Mouse (Mus musculus) embryo, embryonic 9.5 days (tissue): ENCODE data around the gene Sh3rf1.

ENCODE experiments used
- DNase-seq: peaks from one replicate; pipeline ENCODE4 v3.0.0-alpha.2; 2017; ENCODE audit errors: extremely low spot score

The Sh3rf1 gene

DNA sequence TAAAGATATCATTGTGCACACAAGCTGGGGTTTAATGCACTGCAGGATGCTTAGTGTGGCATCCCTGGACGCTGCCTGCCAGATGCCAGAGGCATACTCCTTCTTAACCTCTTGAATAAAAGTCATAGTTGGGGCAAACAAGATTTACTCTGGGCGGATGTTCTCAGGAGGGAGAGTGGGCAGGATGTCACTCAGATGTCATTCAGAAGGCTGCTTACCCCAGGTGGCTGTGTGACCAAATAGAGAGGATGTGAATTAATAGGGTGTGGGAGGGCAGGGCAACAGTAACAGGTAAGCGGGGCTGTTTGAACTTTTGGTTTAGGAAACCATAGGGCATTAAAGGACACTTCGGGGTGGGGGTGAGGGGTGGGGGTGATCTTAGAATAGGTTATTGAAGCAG is 37.7 kb downstream of the Sh3rf1 start:
- DNase-seq, result no peak

DNA sequence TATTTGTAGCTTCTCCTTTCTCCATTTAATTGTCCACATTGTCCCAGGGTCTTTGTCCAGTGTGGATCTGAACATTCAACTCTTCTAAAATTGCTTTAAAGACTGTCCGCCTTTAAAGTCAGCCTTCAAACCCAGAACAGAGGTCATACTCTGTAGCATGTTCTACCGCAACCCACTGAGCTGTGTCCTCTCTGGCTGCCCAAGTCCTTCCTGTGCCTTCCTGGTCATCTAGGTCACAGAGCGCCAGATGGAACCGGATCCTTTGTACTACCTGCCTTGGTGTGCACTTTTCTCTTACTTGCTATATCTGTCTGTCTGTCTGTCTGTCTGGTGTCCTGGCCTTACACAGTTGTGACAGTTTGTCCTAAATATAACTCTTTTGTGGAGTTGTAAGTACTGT is 40.0 kb downstream of the Sh3rf1 start:
- no peak for DNase-seq

DNA sequence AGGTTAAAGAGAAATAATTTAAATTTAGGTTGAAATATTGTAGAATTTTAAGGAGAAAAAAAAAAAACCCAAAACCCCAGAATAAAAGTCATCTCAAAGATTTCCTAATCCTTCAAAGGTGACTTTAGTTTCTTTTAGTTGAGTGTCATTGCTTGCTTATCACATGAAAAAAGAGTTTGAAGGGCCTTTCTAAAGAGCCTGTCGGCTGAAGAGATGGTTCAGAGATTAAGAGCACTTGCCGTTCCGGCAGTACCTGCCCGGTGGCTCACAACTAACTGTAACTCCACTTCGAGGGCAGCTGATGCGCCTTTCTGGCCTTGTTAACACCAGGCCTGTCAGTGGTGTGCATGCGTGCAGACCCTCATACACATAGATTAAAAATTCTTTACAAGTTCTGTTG is 41.2 kb downstream of the Sh3rf1 start:
- no peak for DNase-seq

DNA sequence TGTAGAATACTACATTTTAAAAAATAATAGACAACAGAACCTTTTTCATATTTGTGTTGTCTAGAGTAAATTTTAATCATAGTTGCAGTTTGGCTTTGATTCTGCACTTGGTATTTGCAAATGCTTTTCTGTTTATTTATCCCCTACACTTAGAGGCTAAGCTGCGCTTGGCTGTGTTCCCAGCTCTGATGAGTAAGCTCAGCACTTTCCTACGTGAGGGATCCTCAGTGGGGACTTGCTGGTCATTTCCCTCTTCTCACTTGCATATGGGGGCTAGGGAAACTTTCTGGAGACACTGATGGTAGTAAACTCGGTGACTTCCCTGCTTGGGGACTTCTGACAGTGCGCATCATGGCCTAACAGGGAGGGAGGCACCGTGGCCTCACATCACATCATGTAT is 41.7 kb downstream of the Sh3rf1 start:
- no peak for DNase-seq

DNA sequence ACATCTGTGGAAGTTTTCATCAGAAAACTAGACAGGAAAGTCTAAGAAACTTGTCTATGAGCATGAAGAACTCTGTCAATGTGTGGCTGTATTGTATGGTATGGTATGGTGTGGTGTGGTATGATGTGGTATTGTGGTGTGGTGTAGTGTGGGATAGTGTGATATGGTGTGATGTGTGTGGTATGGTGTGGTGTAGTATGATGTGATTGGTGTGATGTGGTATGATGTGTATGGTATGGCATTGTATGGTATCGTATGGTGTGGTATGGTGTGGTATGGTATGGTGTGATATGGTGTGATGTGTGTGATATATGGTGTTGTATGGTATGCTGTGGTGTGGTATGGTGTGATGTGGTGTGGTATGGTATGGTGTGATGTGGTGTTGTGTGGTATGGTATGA is 43.4 kb downstream of the Sh3rf1 start:
- no peak for DNase-seq

DNA sequence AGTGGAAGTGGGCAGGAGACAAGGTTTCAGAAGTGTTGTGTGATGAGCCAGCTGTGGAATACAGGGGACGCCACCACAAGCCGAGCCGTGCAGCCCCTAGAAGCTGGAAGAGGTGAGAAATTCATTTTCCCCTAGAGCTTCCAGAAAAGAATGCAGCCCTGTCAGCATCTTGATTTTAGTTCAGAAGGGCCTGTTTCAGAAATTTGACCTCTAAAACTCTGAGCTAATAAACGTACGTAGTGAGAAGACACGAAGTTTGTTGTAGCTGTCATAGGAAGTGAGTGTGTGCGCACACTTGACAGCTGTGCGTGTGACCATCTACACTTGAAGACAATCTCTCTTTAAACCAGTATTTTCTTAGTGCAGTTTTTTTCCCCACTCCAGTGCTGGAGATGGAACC is 44.0 kb downstream of the Sh3rf1 start:
- no peak for DNase-seq

DNA sequence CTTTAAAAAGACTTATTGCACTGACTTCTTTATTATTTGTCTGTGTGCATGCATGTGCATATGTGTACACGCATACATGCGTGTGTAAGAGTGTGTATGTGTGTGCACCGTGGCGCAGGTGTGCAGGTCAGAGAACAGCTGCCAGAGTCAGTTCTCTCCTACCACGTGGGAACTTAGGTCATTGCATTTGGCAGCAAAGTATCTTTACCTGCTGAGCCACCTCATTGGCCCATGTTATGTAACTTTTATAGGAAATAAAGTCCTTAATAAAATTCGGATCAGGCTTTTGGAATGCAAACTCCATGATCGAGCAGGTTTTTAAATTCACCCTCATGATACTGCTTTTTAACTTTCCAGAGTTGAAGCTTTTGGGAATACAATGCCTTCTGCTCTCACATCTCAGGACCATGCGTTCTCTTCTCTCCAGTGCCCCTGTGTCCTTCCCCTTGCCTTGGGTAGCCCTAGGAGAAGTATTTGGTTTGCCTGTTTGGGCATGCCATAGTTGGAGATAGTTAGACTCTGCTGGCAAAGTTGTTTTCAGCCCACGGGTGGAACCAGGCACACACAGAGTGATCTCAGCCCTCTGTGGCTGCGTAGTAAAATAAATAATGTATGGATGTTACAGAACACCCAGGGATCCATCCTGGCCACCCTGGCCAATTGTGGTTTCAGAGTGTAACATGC is 44.7 kb downstream of the Sh3rf1 start:
- DNase-seq, result no peak

DNA sequence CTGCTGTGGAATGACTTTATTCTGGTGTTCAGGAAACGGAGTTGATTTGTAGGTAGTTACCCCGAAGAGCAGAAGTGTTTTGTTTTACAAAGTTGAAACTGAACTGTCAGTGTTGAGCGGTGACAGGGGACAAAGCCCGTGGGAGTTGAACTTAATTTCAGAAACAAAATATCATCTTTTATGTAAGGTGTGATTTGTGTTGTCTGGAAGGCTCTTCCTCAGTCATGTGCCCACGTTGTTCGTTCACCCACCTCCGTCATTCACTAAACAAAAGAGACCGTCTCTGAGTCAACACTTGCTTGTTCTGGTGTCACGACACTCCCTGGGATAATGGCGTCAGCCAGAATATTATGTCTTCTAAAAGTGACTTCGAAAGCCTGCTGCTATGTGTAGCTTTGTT is 46.3 kb downstream of the Sh3rf1 start:
- no peak for DNase-seq

DNA sequence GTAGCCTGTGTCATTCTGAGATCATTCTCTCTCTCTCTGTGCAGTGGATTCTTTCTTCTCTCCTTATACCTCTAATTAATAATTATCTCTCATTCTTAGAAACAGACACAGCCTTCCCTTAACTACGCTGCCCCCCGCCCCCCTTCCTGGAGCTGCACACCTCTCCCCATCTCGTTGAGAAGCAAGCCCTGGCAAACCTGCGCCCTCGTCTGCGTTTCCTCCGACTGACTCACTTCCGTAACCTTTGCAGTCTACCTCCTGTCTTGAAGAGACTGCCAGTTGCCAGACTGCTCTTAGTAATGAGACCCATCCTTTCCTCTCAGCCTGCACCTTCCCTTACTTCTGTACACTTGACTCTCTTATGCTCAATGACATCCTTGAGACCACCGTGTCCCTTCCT is 46.9 kb downstream of the Sh3rf1 start:
- no peak for DNase-seq

DNA sequence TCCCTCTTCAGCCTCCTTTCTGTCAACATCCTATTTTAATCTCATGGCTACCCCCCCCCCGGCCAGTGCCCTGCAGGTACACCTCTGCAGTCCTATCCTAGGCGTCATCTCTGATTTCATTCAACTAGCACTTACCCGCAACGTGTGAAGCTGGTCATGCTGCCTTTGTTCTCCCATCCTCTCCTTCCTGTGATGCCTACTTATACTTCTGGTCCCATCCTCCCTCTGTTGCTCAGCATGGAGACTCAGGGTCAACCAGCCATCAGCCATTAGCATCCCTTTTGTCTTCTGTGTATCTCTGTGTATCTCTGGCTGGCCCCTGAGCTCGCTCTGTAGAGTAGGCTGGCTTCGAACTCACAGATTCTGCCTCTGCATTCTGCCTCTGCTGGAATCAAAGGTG is 47.3 kb downstream of the Sh3rf1 start:
- no peak for DNase-seq

DNA sequence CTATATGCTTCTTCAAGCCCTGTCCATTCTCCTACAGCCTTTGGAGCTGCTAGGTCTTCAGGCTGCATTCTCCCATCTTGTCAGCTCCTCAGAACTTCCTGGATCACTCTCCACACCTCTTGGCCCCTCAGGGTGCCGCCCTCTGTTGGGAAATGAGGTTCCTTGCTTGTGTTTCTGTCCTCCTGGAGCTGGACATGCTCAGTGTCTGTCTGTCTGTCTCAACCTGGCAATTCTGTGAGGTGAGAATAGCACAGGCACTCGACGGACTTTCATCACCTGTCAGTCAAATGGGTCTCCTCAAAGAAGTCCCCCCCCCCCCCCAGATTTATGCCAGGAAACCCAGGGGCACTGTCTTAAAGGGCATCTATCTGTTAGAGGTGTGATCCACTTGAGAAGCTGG is 49.2 kb downstream of the Sh3rf1 start:
- DNase-seq, result no peak

DNA sequence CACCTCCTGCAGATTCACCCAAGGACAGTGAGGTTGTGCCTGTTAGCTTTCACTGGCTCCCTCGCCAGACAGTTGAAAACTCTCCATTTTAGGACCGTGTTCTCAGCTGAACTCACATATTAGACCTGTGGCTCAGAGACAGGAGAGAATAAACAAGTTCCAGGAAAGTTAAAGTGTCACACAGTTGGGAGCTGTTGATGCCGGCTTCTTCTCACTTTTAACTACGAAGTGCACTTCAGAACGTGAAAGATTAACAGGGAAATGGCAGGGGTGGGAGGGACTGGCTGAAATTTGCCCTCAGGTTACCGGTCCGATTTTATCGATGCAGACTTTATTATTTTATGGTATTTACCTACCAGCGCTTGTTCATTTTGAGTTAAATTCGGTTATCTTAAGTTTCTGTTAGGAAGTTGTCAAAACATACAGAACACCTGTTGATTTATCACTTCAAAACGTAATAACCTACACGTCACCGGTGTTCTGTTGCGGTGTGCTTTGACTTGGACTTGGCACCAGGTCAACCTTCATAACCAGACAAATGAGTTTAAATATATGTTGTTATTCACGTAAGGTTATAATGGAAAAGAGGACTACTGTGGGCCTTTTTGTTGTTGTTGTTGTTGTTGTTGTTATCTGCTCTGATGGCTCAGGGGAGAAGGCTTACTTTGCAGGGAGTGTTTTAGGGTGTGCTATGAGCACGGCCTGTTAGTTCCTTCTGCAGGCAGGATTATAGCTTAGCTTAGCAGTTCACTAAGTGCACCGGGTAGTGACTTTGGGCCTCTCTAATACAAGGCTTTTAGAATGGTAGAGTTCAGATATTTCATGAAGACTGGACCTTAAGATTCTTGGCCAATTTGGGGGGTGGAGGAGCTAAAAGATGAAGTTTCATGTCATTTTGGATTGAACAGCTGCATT is 49.9 kb downstream of the Sh3rf1 start:
- no peak for DNase-seq

DNA sequence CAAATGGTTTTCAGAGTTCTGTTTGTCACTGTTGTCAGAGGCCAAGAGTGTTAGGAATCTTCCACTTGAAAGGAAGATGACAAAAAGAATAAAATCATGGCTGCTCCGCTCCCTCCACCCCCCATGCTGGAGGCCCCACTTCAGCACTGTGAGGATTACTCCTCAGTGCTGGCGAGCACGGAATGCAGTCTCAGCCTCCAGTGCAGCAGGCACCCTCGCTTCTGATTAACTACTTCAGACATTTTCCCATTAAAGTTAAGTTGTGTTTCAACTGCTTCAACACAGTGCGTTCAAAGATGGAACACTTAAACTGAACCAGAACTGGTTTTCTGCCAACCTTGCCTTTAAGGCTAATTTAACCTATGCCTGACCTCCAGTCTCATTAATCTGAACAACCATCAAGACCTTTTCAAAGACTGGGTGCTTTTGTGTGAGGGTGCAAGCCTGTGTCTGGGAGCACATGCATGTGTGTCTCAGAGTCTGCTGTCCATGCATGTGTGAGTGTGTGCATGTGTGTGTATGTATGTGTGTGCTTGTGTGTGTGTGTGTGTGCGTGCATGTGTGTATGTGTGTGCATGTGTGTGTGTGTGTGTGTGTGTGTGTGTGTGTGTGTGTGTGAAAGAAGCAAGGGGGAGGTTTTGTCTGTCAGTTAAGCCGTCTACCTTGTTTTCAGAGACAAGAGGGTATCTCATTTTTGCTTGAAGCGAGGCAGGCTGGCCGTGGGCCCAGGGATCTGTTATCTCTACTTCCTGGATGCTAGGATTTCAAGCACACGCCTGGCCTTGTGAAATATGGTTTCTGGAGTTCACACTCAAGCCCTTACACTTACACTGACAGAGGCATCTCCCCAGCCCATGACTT is 51.2 kb downstream of the Sh3rf1 start:
- peak; percentile 51 for DNase-seq

DNA sequence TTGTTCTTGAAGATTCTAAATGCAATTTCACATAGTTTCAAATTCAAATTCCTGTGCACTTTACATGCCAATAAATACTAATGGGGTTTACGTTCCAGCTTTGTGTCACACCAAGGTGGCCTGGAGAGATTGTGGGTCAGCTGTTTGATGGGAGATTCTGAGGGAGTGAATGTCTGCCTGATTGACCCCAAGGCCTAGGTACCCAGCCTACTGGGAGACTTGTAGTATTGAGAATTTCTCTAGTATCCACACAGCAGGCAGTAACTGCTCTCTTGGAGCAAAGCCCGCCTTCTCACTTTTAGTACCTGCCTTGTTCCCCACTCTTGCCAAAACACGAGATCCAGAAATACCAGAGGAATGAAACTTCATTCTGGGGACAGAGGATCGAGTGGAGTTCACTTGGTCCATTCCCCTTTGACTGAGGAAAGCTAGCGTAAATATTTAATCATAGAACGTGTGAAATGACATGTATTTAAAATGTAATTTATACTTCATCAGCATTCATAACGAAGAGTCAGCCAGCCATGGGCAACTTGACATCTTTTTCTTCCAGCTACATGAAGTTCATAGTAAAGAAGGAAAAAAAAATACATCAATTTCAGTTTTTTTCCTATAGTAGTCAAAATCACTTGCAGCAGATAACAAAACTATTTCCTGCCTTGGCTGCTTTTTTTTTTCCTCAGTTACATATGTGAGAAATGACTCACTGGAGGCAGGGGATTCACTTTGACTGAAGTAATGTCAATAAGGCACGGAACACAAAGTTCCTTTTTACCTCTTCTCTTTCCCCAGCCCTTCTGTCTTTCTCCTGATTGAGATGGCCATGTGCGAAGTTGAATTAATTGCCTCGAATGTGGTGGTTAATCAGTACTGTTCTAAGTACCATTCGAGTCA is 52.0 kb downstream of the Sh3rf1 start:
- no peak for DNase-seq

DNA sequence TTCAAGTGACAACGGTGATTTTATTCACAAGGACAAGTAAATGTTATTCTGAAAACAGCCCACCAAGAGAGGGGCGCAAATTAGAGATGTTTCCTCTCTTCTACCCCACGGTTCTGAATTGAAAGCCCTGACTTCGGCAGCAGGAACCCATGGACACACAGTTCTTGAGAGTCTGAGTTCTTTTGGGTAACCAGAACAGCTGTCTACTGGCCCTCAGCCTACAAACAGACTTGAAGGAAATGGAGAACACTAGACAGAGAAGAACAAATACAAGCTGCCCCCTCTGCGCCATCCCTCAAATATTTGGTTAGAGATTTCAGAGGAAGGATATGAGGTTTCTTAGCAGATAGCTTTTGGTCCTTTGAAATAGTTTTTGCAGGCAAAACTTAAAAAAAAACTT is 52.7 kb downstream of the Sh3rf1 start:
- no peak for DNase-seq

DNA sequence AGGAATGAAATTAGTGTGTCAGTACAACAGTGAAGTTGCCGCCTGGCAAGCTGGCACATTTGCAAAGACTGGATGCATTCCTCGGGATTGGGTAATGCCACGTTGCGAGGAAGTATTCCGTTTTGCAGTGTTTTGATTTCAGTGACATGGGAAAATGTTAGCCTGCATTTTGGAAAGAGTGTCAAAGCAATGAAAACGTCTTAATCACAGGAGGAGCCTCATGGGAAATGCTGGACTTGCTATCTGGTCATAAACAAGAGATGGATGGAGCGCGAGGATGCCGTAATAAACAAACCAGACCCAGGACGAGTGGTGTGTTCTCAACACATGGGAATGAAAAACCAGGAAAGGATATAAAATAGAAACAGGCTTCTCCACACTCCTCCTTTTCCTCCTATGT is 55.4 kb downstream of the Sh3rf1 start:
- no peak for DNase-seq

DNA sequence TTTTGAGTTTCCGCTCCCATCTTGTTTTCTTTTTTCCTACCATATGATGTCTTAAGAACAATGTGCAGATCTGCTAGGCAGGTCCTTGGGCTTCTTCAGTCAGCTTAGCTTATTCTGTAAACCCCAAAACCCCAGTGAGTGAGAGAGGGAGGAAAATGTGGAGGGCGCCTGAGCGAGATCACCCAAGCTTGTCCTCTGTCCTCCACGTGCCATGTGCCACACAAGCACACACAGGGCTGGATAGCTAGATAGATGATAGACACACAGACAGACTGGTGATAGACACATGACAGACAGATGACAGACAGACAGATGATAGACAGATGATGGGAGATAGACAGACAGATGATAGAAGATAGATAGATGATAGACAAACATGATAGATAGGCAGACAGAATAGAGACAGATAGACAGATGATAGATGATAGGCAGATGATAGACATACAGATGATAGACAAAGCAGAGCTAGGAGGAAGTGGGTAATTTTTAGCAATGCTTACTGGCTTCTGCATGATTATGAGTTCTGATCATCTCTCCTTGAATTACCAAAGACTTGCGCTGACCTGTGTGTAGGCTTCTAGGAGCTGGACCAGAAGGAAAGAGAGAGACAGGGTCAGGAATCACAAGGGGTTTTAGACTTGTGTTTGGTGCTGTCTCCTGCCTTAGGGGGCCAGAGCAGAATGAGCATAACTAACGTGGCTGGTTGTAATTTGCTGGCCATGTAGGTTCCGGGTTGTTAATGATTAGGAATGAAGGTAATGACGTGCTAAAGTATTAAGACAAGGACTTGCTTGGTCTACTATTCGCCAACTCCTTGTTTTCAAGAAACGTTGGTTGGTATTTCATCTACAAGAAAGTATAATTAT is 58.9 kb downstream of the Sh3rf1 start:
- no peak for DNase-seq

DNA sequence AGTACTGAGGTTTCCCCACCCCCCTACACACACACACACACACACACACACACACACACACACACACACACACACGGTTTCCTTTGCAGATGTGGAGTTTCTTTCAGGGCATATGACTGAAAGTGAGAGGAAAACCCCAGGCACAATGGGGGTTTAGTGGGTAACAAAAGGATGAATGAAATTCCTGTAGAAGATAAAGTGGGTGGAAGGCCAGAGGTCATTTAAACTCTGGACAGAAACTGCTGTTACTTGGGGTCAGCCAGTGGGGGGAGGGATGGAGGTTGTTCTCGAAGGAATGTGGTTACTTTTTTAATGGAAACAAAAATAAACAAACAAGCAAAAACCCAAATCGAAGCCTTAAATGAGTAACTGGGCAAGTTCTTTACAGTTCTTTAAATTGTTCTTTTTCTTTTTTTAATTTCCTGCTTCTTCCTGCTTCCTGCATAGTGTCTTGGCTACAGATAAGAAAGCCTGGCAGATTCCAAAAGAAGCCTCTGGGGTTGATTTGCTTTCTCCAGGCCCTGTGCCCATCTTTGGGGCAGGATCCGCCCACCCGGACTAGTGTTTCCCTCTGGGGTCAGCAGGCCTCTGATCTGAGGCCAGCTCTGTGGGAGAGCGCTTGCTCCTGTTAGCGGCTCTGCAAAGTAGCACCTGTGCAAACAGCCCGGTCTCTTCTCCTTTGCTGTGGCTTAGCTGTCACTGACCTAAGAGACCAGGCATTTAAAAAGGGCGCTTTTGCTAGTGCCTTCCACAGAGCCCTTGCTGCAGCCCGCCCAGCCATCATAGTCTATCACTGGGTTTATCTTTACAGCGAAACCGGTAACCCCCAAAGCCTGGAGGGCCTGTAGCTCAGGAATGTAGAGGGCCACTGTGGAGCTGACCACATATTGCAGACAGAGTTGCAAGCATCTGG is 59.8 kb downstream of the Sh3rf1 start:
- DNase-seq, result peak; percentile 85

DNA sequence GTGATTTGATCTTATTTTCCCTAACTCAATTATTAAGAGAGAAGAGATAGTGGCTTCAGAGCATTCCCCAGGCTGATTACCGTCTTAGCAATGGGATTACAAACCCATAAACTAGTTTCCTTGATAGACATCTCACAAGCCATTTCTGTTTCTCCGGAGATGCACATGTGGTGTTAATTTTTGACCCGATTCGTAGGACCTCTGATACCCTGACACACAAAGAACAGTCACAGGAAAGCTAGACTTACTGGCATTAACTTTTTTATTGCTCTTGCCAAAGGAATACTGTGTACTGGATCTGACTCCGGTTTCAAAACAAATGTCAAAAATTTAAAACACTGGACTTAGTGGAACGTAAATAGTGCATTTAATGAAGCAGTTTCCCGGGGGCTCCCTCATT is 62.2 kb downstream of the Sh3rf1 start:
- no peak for DNase-seq
